Mouse (Mus musculus) spleen, postnatal 14 days (tissue): ENCODE data around the gene Vmn1r49.
"Not testable (repeated sequence)": the region's sequence is repeated elsewhere in the genome, so short reads cannot be mapped to it uniquely, and the experiment has no call there.

ENCODE experiments used
- DNase-seq, 2 experiments: peaks; one replicate each; pipeline ENCODE4 v3.0.0; 2021 to 2022; ENCODE audit warnings: low spot score in 2 of 2

The Vmn1r49 gene

DNA sequence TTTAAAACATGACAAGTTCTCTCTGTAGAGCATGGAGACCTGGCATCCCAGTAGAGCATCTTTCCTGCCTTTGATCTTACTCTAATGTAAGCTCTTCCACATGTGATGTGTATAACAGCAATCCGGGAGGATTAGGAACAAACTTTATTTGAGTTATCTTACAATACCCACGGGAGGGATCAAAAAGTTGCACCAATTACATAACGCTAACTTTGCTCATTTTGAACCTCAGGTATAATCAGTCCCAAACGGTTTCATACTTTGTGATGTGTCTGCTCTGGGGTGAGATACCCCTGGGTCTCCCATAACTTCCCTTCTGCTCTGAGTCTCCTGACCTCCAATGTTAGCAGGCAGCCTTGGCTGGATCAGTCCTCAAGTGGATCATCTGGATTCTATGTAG is at the start of gene Vmn1r49:
Gene Vmn1r49 (minus strand): TSS at position 101 of the 400 bp plus-strand sequence.
- no peak for DNase-seq

GRCm38 (mm10) chr6:90122296-90122695 is 44.0 kb upstream of the Vmn1r49 start, which contains the start of gene Vmn1r51:
TSS of gene Vmn1r51 (plus strand) at chr6:90122596.
- DNase-seq, result not testable (repeated sequence)

DNA sequence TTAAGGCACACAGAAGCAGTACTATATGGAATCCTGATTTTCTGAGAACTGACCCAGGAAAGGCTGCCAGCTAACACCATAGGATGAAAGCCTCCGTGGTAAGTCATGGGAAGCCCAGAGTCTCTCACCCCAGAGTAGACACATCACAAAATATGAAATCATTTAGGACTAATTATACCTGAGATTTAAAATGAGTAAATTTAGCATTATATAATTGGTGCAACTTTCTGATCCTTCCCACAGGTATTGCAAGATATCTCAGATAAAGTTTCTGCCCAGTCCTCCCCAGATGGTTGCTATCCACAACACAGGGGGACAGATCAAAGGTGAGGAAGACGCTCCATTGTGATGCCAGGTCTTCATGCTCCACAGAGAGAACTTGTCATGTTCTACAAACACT is 22.8 kb upstream of the Vmn1r49 start, which contains the start of gene Vmn1r50:
Gene Vmn1r50 (plus strand): TSS at position 301 of the 400 bp plus-strand sequence.
- DNase-seq, result no peak

- no peak for DNase-seq
Measured at GRCm38 (mm10) chr6:90100566-90100965, 22.3 kb upstream of the Vmn1r49 start.

DNA sequence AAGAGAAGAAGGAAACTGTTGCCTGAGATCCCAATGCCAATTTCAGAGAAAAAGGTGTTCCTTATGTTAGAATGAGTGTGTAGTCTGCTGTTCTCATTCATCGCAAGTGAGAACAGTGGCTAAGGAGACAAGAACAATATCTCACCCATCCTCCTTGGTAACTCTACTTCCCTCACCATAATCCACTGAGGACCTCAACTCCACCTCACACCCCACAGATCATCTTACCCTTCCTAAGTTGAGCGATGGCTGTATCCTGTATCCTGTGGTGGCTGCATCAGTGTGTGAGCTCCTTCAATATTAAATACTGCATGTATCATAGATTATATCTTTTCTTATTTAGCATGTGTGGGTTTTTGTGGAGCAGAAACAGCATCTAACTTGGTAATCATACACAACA is 41.6 kb downstream of the Vmn1r49 start, which contains the start of gene Vmn1r48:
Gene Vmn1r48 (minus strand): TSS at position 101 of the 400 bp plus-strand sequence.
- not testable (repeated sequence) for DNase-seq
